Mouse (Mus musculus) B cell, adult 62 days (primary cell): ENCODE results near the gene Nlrp9c. TPM values are rescaled to one million over a fixed set of nuclear protein-coding genes. Genes with fewer than 3 reads are reported as not detected.

Experiments
- total RNA-seq: library from RNA; stranded (reverse); gene quantifications from 4 replicates; pipeline ENCODE4 v1.2.4, GENCODE M21; 2023

Nlrp9c gene
- total RNA-seq = not detected in 4 replicates

DNA sequence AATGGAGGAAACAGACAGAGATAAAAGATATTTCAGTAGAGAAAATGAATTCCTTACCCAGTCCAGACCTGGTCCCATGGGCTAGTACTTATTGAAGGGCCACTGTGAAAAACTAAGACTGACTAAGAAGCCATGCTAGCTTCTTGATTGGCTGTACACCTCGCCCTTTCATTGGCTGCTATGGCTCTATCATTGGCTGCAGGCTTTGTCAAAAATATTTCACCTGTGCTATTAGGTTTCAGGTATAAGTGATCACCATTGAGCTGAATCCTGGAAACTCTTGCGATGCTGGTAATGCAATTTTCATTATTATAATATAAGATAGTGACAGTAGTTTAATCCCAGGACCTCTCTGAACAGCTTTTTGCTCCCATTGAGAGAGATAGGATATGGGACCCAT, at the start of gene Nlrp9c:
Nlrp9c (minus strand) TSS at position 101 of the 400 bp plus-strand sequence.

DNA sequence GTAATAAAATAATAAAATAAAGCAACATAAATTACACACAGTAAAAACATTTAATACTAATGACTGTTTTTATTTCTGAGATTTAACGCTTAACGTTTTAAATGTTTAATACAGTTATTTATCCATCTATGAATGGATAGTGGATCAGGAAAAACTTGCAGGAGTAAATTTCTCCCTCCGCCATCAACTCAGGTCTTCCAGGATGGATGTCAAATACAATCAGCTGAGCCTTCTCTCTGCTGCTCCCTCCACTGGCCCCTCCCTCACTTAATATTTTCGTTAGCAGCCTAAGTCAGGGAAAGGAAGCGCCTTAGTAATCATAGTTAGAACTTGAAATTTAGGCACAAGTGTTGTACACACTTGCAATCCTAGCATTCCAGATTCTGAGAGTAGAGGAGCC, 31.3 kb upstream of the Nlrp9c start, which contains the start of gene Nlrp4a:
Nlrp4a (plus strand) TSS at position 301 of the 400 bp plus-strand sequence.

GRCm38 (mm10) chr7:26306926-26307325, 96.6 kb downstream of the Nlrp9c start, which contains the start of gene Cyp2a4:
Gene Cyp2a4, plus strand, starts transcription at chr7:26307169.

Other genes with a start within 250 kb of the Nlrp9c start
- not detected in 4 replicates for gene Cyp2b9, start 230.3 kb downstream of the Nlrp9c start, total RNA-seq
- gene Vmn1r184, start 143.4 kb downstream of the Nlrp9c start, total RNA-seq = not detected in 4 replicates
- gene Cyp2a4, start 96.5 kb downstream of the Nlrp9c start, total RNA-seq = not detected in 4 replicates
- not detected in 4 replicates for gene Nlrp4a, start 31.4 kb upstream of the Nlrp9c start, total RNA-seq
- not detected in 4 replicates for gene Nlrp9a, start 131.3 kb upstream of the Nlrp9c start, total RNA-seq
- not detected in 4 replicates for gene Vmn1r185, start 214.8 kb upstream of the Nlrp9c start, total RNA-seq